Mouse (Mus musculus) ES-CJ7 (cell line): ENCODE data around the gene G430095P16Rik.

ENCODE experiments used
- DNase-seq: peaks from one replicate; pipeline ENCODE4 v3.0.0; 2011; ENCODE audit warnings: low read depth, low spot score

G430095P16Rik gene

GRCm38 (mm10) chr8:84722850-84723570, at the start of gene G430095P16Rik:
Gene G430095P16Rik (plus strand): TSS chr8:84723007.
- DNase-seq: peak; percentile 93

- no peak for DNase-seq
Measured at GRCm38 (mm10) chr8:84677305-84677704, 45.5 kb upstream of the G430095P16Rik start.

GRCm38 (mm10) chr8:84681476-84681875, 41.3 kb upstream of the G430095P16Rik start:
- DNase-seq: peak; percentile 63

GRCm38 (mm10) chr8:84682257-84682656, 40.5 kb upstream of the G430095P16Rik start:
- DNase-seq: no peak

GRCm38 (mm10) chr8:84684537-84684936, 38.3 kb upstream of the G430095P16Rik start:
- no peak for DNase-seq

GRCm38 (mm10) chr8:84686191-84687002, 36.4 kb upstream of the G430095P16Rik start, which contains the start of gene Trmt1:
Gene Trmt1 (plus strand): TSS chr8:84686307.
- DNase-seq: peak; percentile 86

- peak; percentile 92 for DNase-seq
Measured at GRCm38 (mm10) chr8:84687003-84687704, 35.7 kb upstream of the G430095P16Rik start.

GRCm38 (mm10) chr8:84687705-84688100, 35.1 kb upstream of the G430095P16Rik start, which contains the start of gene Nacc1:
Gene Nacc1 (minus strand): TSS chr8:84687862.
- DNase-seq: peak; percentile 91

- DNase-seq: peak; percentile 97
Measured at GRCm38 (mm10) chr8:84689091-84689915, 33.5 kb upstream of the G430095P16Rik start.

GRCm38 (mm10) chr8:84693332-84693731, 29.5 kb upstream of the G430095P16Rik start:
- DNase-seq: no peak

- no peak for DNase-seq
Measured at GRCm38 (mm10) chr8:84695140-84695539, 27.7 kb upstream of the G430095P16Rik start.

GRCm38 (mm10) chr8:84697166-84698130, 25.4 kb upstream of the G430095P16Rik start:
- peak; percentile 85 for DNase-seq

GRCm38 (mm10) chr8:84698288-84698687, 24.5 kb upstream of the G430095P16Rik start:
- DNase-seq: no peak

GRCm38 (mm10) chr8:84698929-84699401, 23.8 kb upstream of the G430095P16Rik start:
- no peak for DNase-seq

- peak; percentile 87 for DNase-seq
Measured at GRCm38 (mm10) chr8:84699861-84700322, 22.9 kb upstream of the G430095P16Rik start.

- DNase-seq: no peak
Measured at GRCm38 (mm10) chr8:84700526-84700925, 22.3 kb upstream of the G430095P16Rik start.

- no peak for DNase-seq
Measured at GRCm38 (mm10) chr8:84700941-84701911, 21.6 kb upstream of the G430095P16Rik start, which contains the start of gene Lyl1. Gene Lyl1 (plus strand): TSS chr8:84701457.

- no peak for DNase-seq
Measured at GRCm38 (mm10) chr8:84702561-84702960, 20.2 kb upstream of the G430095P16Rik start.
